Mouse (Mus musculus) midbrain, embryonic 11.5 days (tissue): ENCODE data around the gene Angpt4. TPM values are rescaled to one million over a fixed set of nuclear protein-coding genes. Genes with fewer than 3 reads are reported as not detected.

Source experiments
- ATAC-seq: fragments of 200-750 bp; cut with Nextera tagmentation; 2 replicates; pipeline ENCODE4 v1.8.0; 2017; ENCODE audit warnings: moderate TSS enrichment, moderate library complexity; ENCODE audit not compliant: low FRiP score
- DNase-seq: peaks from one replicate; pipeline ENCODE4 v3.0.0; 2015; ENCODE audit warnings: low spot score; ENCODE audit errors: missing footprints
- H3K27ac ChIP-seq: fragments of 300-500 bp; sonication (generic); 2 replicates; pipeline ENCODE4 v1.5.1; 2014; ENCODE audit warnings: low read depth, low read length
- H3K27me3 ChIP-seq: fragments of 300-500 bp; sonication (generic); 2 replicates; pipeline ENCODE4 v1.6.1; 2014; ENCODE audit warnings: mild to moderate bottlenecking, low read length, moderate library complexity, mixed read lengths; ENCODE audit not compliant: control insufficient read depth, insufficient read depth
- H3K36me3 ChIP-seq: fragments of 300-500 bp; sonication (generic); 2 replicates; pipeline ENCODE4 v1.6.1; 2014; ENCODE audit warnings: mild to moderate bottlenecking, low read length, moderate library complexity, mixed read lengths; ENCODE audit not compliant: control insufficient read depth, insufficient read depth
- H3K4me1 ChIP-seq: fragments of 300-500 bp; sonication (generic); 2 replicates; pipeline ENCODE4 v1.6.1; 2014; ENCODE audit warnings: low read length; ENCODE audit not compliant: control insufficient read depth, insufficient read depth
- H3K4me2 ChIP-seq: fragments of 300-500 bp; sonication (generic); 2 replicates; pipeline ENCODE4 v1.6.1; 2014; ENCODE audit warnings: mild to moderate bottlenecking, moderate library complexity
- H3K4me3 ChIP-seq: fragments of 300-500 bp; sonication (generic); 2 replicates; pipeline ENCODE4 v1.5.1; 2014; ENCODE audit warnings: low read depth, low read length
- H3K9ac ChIP-seq: fragments of 300-500 bp; sonication (generic); 2 replicates; pipeline ENCODE4 v1.6.1; 2014; ENCODE audit warnings: low read length
- H3K9me3 ChIP-seq: fragments of 300-500 bp; sonication (generic); 2 replicates; pipeline ENCODE4 v1.6.1; 2016; ENCODE audit warnings: low read length; ENCODE audit not compliant: control insufficient read depth
- WGBS: fragments of 180-500 bp; shearing (Covaris S2); extraction: QIAGEN DNeasy Blood & Tissue Kit; methylation state at CpG from one replicate; pipeline ENCODE4 v1.1.7; 2014; 5-methylcytosine and 5-hydroxymethylcytosine counted together
- polyA plus RNA-seq: library from polyadenylated mRNA; unstranded; fragments of >200 nt; fragmentation: Nextera tagmentation; extraction: Ambion mirVana; gene quantifications from 2 replicates; pipeline ENCODE4 v1.2.1, GENCODE M21; 2014

Angpt4 gene
- polyA plus RNA-seq, 1 experiment from 2014 or later: 0.12 TPM

DNA sequence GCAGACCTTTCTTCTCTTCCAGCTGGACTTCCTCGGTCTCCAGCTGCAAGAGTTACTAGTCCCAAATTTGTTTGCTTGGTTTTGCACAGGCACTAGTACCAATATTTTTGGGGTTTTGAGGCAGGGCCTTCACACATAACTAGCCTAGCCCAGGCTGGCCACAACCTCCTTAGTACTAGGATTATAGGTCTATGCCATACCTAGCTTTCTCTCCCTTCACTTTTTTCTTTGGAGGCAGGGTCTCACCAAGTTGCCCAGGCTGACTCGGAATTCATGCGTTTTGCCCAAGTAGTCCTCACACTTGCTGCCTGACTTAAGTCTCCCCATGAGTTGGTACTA lies 69.3 kb downstream of the Angpt4 start:
- H3K36me3 ChIP-seq: no peaks in the 10 kb centered on the region
- peak overlapping the region; percentile 85 for H3K27ac ChIP-seq
- H3K4me2 ChIP-seq: peak overlapping the region; percentile 76
- 39% methylated on average over 3 of the region's 3 CpGs for WGBS
- H3K9ac ChIP-seq: peak overlapping the region; percentile 92
- DNase-seq: no peak
- ATAC-seq: peak; percentile 54
- no peaks in the 10 kb centered on the region for H3K27me3 ChIP-seq
- H3K9me3 ChIP-seq: no peaks in the 10 kb centered on the region
- H3K4me3 ChIP-seq: peak overlapping the region; percentile 65
- peaks cover 35% of the 10 kb centered on the region for H3K4me1 ChIP-seq

DNA sequence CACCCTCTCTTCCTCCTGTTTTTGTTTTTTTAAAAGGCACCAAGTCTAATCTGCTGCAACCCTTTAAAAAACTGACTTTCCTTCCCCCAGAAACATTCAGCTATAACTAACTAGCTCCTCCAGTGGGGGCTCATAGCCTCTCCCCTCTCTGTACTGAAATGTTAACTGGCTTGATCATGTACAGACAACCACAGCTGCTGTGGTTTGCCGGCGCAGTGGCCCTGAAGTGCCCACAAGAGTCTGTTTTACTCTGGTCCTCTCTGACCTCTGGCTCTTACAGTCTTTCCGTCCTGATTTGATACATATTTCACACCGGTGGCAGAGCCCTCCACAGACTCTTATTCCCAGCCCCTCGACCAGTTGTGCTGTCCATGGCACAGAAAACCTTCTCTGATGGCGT lies 70.3 kb downstream of the Angpt4 start:
- Histone ChIP-seq H3K4me2 (no peak overlapping the region), H3K36me3 (no peaks in the 10 kb centered on the region), H3K9ac (no peak overlapping the region), H3K27ac (no peak overlapping the region), H3K27me3 (no peaks in the 10 kb centered on the region), H3K4me1 (peaks cover 34% of the 10 kb centered on the region), H3K9me3 (no peaks in the 10 kb centered on the region), H3K4me3 (no peak overlapping the region)
- 85% methylated on average over 6 of the region's 6 CpGs for WGBS
- ATAC-seq (no peak), DNase-seq (no peak)

GRCm38 (mm10) chr2:151982476-151982875 lies 71.5 kb downstream of the Angpt4 start:
- no peak overlapping the region for H3K4me3 ChIP-seq
- peaks cover 28% of the 10 kb centered on the region for H3K4me1 ChIP-seq
- H3K9me3 ChIP-seq: no peaks in the 10 kb centered on the region
- H3K4me2 ChIP-seq: no peak overlapping the region
- no peak overlapping the region for H3K9ac ChIP-seq
- no peaks in the 10 kb centered on the region for H3K36me3 ChIP-seq
- no peak for DNase-seq
- no peak overlapping the region for H3K27ac ChIP-seq
- no peaks in the 10 kb centered on the region for H3K27me3 ChIP-seq
- no peak for ATAC-seq

GRCm38 (mm10) chr2:151984019-151984418 lies 73.0 kb downstream of the Angpt4 start:
- ATAC-seq (no peak), DNase-seq (no peak)
- no peaks in the 10 kb centered on the region for H3K27me3 ChIP-seq
- no peaks in the 10 kb centered on the region for H3K36me3 ChIP-seq
- H3K4me1 ChIP-seq: peaks cover 12% of the 10 kb centered on the region
- no peaks in the 10 kb centered on the region for H3K9me3 ChIP-seq
- H3K4me2 ChIP-seq: no peak overlapping the region
- 67% methylated on average over 9 of the region's 9 CpGs for WGBS
- no peak overlapping the region for H3K9ac ChIP-seq
- H3K4me3 ChIP-seq: no peak overlapping the region
- H3K27ac ChIP-seq: no peak overlapping the region

- Histone ChIP-seq H3K27me3 (no peaks in the 10 kb centered on the region), H3K4me2 (no peak overlapping the region), H3K36me3 (no peaks in the 10 kb centered on the region), H3K4me1 (peaks cover 2% of the 10 kb centered on the region), H3K4me3 (no peak overlapping the region), H3K9me3 (no peaks in the 10 kb centered on the region), H3K9ac (no peak overlapping the region), H3K27ac (no peak overlapping the region)
- WGBS: 77% methylated on average over 7 of the region's 7 CpGs
- ATAC-seq (no peak), DNase-seq (no peak)
These were observed 74.6 kb downstream of the Angpt4 start for GRCm38 (mm10) chr2:151985426-151986172.

- H3K9me3 ChIP-seq: no peaks in the 10 kb centered on the region
- no peaks in the 10 kb centered on the region for H3K27me3 ChIP-seq
- no peak overlapping the region for H3K27ac ChIP-seq
- DNase-seq (no peak), ATAC-seq (no peak)
- no peak overlapping the region for H3K4me2 ChIP-seq
- peaks cover 2% of the 10 kb centered on the region; the same call in 1 of the 2 replicates for H3K4me1 ChIP-seq
- 87% methylated on average over 8 of the region's 8 CpGs for WGBS
- no peak overlapping the region for H3K4me3 ChIP-seq
- H3K36me3 ChIP-seq: no peaks in the 10 kb centered on the region
- H3K9ac ChIP-seq: no peak overlapping the region
These were observed 75.9 kb downstream of the Angpt4 start for GRCm38 (mm10) chr2:151986958-151987357.

DNA sequence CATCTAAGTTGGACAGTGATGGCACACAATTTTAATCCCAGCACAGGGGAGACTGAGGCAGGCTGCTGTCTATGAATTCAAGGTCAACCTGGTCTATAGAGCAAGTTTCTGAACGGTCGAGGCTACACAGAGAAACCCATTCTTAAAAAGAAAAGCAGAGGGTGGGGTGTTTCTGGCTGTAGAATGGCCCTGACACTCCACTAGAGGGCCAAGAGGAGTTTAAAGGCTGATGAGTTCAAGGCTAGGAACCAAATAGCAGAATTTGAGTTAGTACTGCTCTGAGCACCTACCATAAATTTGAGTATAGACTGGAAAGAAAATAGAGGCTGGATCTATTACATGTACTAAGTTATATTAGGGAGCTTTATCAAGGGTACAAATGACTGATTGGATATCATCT lies 78.0 kb downstream of the Angpt4 start:
- DNase-seq (no peak), ATAC-seq (no peak)
- 71% methylated on average over 2 of the region's 2 CpGs for WGBS

GRCm38 (mm10) chr2:151990985-151991394 lies 80.0 kb downstream of the Angpt4 start:
- ATAC-seq: peak; percentile 85
- peaks cover 5% of the 10 kb centered on the region for H3K27me3 ChIP-seq
- H3K9me3 ChIP-seq: no peaks in the 10 kb centered on the region
- no peaks in the 10 kb centered on the region for H3K36me3 ChIP-seq
- peak overlapping the region; percentile 48; the same call in 1 of the 2 replicates for H3K27ac ChIP-seq
- peaks cover 7% of the 10 kb centered on the region for H3K4me1 ChIP-seq
- H3K4me2 ChIP-seq: no peak overlapping the region
- 26% methylated on average over 1 of the region's 1 CpGs for WGBS
- no peak overlapping the region for H3K9ac ChIP-seq
- no peak overlapping the region for H3K4me3 ChIP-seq
- DNase-seq: no peak

More for the DNA sequence above, 78.0 kb downstream of the Angpt4 start:
- Histone ChIP-seq H3K4me1 (peaks cover 2% of the 10 kb centered on the region; the same call in 1 of the 2 replicates), H3K4me2 (no peak overlapping the region), H3K36me3 (no peaks in the 10 kb centered on the region), H3K9ac (no peak overlapping the region), H3K4me3 (no peak overlapping the region), H3K27ac (no peak overlapping the region), H3K9me3 (no peaks in the 10 kb centered on the region), H3K27me3 (no peaks in the 10 kb centered on the region)

DNA sequence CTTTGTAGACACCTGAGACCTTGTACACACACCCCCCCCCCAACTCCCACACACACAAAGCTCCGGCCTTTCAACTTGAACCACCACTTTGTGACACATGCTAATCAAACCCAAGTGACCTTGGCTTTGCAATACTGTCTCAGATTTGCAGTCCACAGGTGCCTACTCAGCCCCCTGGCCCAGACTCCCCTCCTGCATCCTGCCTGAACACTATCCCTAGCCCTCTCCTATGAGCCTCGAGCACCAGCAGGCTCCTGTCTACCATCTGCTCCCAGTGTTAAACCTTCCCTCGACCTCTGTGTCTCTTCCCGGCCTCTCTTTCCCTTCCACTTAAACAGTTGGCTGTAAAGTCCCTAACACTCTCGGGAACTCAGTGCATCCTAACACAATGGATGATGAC lies 80.4 kb downstream of the Angpt4 start:
- H3K27ac ChIP-seq: peak overlapping the region; percentile 41; the same call in 1 of the 2 replicates
- peaks cover 9% of the 10 kb centered on the region for H3K27me3 ChIP-seq
- DNase-seq: no peak
- WGBS: 51% methylated on average over 5 of the region's 5 CpGs
- H3K4me3 ChIP-seq: no peak overlapping the region
- H3K36me3 ChIP-seq: no peaks in the 10 kb centered on the region
- no peak overlapping the region for H3K4me2 ChIP-seq
- H3K9ac ChIP-seq: no peak overlapping the region
- H3K9me3 ChIP-seq: no peaks in the 10 kb centered on the region
- peak; percentile 57 for ATAC-seq
- peaks cover 7% of the 10 kb centered on the region for H3K4me1 ChIP-seq
